Mouse (Mus musculus): ENCODE measurements at regions not wholly inside any gene's neighbourhood (a gene's known extent, or its start where the extent isn't known, plus 50 kb on each side); places are given as distances from the start of the nearest gene placed in this dataset.

GRCm38 (mm10) chr17:88175951-88176623 is 111.0 kb upstream of the Fbxo11 start:
- DNase-seq, result no peak

DNA sequence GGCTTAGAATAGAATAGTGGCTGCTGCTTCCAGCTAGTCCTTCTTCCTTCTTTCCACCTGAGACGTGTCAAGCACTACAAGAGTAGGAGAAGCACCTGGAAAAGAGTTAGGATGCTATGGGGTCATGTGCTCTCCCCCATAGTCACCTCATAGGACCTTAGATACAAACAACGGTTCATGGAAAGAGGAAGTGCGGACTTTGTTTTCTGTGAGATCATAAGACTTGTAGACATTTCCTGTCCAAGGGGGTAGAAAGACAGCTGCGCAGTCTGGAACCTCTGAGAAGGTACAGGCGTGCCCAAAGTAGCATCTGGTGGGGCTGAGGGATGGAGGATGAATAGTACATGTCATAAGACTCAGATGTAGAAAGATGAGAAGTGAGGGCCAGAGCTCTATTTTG is 125.6 kb upstream of the Fbxo11 start:
- DNase-seq, result no peak

DNA sequence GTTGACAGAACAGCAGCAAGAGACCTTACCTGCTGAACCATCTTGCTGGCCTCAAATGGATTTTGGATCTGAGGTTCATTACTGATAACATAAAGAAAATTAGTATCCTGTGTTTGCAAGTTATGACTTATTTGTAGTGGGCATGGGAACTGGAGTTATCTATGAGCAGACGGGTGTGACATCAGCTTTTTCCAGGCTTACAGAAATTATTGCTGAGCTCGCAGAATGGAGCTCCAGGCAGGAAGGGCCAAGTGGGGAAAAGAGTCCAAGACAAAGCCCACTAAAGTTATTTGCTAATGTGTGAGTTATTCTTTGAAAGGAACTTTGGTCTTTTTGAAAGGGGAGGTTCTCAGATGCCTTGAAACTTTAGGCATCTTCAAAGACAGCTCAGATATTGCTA is 126.4 kb upstream of the Fbxo11 start:
- DNase-seq, result no peak

DNA sequence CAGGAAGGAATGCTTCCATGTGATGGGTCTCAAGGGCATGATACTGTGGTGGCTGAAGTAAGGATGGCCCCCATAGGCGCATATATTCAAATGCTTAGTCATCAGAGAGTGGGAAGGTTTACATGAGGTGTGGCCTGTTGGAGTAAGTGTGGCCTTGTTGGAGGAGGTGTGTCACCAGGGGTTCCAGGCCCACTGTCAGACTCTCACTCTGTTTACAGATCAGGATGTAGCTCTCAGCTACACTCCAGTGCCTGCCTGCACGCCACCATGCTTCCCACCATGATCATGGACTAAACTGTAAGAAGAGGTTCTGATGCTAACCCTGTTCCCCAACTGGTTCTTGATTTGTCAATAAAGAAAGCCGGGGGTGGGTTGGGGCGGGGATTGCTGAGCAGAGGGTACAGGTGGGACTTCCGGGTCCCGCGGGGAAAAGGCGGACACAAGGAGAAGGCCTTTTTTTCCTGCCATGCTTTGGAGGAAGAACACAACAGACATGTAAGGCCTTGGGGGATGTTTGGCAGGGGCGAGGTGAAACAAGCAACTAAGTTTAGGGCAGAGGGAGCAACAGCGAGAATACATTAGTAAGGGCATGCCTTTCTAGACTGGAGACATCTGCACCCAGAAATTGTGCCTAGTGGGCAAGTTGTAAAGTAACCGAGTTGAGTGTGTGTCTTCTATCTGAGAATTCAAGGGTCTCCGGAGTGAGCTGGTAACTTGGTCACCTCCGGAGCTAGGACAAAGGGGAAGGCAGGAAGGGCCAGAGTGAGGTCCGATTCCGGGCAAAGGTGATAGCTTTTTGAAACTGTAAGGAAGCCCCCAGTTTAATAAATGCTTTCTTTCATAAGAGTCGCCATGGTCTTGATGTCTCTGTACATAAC is 127.1 kb upstream of the Fbxo11 start:
- DNase-seq, result no peak

DNA sequence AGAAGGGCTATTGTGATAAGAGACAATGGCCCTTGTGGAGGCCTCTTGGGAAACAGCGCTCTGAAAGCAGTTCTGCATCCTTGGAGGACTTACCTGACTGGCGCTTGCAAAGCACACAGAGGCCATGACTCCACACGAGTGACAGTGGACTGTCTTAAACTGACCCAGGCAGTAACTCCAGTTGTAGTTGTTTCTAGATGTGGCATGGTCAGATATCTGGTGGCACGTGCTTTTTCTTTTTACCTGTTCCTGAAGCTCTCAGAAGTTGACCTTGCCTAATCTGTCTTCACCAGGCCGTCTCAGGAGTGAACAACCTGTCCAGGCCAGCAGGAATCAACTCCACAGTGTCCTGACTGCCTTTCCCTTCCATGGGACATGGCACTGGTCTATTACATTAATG is 129.6 kb upstream of the Fbxo11 start:
- DNase-seq, result no peak

DNA sequence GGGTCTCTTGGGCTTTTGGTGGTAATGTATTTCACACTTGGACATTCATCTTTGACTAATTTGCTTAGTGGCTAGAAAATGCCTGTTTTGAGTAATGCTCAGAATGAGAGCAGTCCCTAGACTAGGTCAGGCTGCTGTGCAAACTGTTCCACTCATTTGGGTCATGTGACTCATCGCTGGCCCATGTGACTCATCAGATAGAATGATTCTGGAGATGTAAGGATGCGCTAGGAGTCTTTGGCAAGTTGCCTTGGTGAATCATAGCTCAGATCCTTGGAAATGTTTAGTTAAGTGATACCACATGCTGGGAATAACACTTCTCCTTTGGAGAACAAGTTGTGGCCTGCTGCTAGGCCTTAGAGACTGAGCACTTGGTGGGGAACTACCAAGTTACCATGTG is 130.2 kb upstream of the Fbxo11 start:
- DNase-seq, result no peak

- DNase-seq, result no peak
Measured at GRCm38 (mm10) chr17:88195893-88196292, 130.8 kb upstream of the Fbxo11 start.

GRCm38 (mm10) chr17:88196322-88196721 is 131.2 kb upstream of the Fbxo11 start:
- no peak for DNase-seq

DNA sequence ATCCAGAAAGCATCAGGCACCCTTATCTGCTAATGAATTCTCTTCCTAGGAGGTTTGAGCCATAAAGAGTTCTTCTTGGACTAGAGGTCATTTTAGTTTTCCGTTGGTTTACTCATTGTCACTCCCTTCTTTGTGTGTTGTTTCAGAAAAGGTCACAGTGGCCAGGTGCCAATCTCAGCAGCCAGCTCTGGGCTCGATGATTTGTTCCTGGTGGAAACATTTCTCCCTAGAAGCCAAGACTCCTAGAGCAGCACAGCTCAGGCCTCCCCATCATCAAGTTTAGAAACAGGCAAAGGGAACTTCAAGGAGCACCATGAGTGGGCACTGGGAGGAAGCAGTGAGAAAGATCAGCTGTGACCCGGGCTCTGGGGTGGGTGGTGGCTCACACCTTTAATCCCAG is 132.3 kb upstream of the Fbxo11 start:
- DNase-seq, result no peak

DNA sequence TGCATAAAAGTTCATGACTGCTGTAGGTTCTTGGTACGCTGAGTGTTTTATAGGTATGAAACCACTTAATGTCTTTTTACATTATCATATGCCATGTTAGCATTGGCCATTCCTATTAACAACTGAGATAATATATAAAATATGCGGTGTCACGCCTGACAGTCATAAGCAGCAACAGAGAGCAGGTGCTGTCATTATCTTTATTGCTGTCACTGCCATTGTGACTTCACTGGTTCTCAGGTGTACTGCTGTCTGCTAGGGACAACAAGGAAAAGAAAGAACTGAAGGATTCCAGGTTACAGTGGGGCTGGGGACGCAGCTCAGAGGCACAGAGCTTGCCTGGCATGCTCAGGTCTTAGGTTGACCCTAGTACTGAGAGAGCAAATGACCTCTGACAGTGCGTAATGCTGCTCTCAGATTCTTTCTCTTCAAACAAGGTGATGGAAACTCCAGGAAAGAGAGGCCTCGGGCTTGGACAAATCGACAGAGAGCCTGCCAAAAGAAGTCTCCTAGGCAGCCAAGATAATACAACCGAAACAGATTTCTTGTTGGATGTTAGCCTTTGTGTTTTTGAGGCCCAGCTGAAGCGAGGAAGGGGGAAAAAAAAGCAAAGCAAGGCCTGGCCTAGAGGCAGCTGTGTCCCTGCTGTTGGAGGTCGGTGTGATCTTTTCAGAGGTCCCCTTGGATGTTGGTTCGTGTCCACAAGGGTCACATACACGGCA is 136.3 kb upstream of the Fbxo11 start:
- DNase-seq, result no peak

DNA sequence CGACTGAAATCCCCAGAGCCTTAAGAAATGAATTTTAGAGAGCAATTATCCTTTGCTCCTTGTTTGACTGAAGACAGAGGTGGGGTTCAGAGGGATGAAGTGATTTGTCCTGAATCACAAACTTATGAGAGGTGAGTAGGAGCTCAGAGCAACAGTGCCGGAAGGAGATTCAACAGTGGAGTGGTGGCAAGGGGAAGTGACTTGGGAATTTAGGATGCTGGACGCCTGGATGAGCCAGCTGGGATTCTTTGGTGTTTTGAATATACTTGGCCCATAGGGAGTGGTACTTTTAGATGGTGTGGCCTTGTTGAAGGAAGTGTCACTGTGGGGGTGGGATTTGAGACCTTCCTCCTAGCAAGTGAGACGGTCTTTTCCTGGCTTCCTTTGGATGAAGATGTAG is 137.1 kb upstream of the Fbxo11 start:
- no peak for DNase-seq

DNA sequence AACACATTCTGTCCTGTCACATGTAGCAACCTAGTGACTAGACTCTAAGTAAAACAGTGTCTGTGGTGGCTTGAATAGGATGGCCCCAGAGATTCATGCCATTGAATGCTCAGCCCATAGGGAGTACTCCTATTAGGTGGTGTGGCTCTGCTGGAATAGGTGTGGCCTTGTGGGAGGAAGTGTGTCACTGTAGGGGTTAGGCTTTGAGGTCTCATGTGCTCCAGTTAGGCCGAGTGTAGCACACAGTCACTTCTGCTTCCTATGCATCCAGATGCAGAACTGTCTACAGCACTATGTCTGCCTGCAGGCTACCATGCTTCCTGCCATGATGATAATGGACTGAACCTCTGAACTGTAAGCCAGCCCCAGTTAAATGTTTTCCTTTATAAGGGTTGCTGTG is 144.5 kb upstream of the Fbxo11 start:
- no peak for DNase-seq

DNA sequence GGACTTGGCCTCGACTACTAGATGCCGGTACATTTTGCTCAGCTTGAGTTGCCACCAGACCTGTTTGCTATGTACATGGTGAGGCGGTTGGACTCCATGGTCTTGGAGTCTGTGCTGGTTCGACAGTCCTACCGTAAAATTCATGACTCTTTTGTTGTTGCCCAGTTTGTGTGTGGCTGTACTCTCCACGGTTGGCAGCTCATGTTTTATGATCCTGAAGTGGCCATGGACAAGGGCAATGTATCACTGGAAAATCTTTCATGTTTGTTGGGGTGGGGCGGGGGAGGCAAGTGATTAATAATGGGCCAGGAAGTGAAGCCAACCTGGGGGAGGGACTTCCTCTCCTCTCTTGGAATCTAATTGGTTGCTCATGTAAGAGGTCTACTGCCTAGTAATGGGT is 147.0 kb upstream of the Fbxo11 start:
- no peak for DNase-seq

DNA sequence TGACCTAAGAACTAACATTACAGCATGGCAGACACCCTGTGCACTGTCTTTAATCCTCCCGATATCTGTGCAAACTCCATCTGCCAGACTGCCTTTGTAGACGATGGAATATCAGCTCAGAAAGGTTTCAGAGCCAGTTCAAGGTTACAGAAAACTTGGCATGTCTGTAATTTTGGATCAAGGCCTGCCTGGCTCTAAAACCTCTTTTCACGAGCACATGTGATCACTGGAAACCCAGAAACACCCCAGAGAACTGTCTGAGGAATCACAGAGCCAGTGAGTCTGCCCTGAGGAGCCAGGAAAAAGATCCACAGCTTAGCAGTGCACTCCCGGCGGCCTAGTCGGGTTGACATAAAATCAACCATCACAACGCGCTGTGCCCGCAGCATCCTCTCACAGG is 149.7 kb upstream of the Fbxo11 start:
- no peak for DNase-seq

DNA sequence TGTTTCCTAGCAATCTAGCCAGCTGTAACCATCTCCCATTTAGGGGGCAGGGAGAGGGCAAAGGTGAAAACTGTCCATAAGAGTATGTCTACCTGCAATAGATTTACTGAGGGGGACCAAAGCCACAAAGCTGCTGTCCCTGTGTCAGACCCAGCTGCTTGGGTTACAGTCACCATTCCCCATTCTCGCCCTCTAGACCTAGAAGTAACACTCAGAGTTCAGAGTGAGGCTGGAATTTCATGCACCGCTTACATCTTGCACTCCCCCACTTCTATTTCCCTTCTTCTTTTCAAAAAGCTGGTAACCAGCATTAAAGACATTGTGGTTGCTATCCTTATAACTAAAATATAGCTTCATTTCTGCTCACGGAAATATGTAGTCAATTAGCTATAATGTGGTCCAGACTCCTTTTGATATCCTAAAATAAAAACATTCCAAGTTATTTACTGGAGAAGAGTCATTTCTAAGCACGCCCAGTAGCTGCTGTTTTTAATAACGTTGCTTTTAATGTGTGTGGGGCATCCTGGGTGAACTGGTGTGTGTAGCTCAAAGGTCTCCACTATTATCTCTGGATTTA is 157.4 kb upstream of the Fbxo11 start:
- no peak for DNase-seq

DNA sequence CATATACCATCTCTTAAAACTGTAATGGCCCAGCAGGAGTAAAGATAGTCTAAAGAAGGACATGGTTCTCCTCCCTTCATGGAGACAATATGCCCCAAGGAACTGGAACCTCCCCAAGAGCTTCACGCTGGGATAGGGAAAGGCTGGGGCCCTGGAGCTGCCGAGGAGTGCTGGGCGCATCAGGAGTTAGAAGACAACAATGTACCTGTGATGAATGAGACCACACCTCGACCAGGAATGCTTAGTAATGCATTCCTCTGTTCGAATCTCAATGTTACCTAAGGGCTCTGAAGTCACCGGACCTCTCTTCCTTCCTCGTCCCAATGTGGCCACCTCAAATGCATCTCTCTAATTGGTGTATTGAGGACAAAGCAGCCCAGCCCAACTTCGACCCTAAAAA is 175.4 kb upstream of the Fbxo11 start:
- DNase-seq, result no peak

DNA sequence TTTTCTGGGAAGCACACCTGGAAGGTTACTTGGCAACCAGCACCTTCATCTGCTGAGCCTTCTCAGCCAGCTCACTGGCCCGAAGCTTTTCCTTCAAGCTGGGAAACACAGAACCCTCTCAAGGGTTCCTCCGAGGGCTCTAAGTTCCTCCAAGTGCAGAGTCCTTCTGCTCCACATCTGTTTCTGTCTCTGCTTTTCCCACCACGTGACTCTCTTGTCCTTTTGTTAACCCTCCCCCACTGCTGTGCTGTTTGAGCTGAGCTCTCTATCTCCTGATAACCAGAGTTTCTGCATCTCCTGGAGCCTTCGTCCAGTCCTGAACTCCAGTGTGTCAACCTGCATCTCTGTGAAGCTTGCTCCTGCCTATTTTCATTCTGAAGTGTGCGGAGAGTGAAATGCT is 183.5 kb upstream of the Fbxo11 start:
- DNase-seq, result no peak

DNA sequence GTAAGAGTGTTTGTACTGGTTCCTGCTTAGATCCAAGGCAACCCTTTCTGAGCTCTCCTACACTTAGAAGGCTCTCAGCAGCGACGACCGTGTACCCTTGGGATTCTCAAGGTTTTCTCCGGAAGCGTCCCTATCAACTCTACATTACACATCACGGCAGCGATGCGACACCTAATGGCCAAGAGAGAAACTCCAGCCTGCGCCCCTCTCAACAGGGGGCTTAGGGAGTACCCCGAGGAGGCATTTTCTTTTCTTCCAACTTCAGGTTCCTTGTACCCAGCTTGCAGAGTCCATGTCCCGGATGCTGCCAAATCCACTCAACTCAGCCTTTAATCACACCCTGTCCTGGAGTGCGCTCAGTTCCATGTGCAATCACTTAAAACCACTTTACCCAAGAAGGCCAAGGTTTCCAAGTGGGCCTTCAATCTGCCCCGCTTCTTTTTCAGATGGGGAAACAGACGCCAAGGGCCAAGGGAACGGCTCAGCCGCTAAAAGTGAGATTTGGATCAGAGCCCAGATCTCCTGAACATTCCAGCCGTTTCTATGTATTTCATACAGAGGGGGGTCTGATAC is 186.9 kb upstream of the Fbxo11 start:
- peak; percentile 44 for DNase-seq

DNA sequence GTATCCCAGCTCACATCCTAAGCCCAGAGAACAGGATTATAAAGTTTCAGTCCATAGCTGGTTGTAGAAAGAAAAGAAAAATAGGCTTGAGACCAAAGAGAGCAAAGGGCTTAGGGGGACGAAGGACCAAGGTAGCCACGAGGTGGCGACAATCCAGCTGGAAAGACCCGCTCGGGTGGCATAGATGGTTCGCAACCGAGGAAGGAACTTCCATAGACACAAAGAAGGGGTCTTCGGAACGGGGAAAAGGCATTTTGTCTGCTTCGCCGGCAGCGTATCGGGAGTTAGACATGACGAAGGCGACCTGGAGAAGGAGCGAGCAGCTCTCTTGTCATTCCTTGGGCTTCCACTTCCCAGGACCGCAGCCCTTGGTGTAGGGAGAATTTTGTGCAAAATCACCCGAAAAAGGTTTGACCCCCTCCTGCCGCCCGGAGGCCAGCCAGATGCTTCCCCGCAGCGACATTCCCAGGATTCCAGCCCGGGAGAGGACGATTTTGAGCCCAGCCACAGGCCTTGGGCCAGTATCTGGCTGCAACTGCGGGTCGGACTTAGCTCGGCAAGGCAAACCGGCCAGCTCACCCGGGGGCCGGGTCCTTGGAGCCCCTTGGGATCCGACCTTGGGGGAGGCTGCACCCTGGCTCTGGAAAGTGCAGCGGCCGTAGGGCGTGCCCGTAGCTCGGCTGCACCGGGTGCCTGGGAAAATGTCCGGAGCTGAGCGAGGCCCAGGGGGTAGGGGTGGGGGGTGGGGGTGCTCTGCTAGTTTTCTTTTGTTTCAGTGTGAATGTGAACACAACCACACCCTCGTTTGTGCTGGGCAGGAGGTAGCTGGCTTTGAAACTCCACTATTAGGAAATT is 184.5 kb upstream of the Foxn2 start:
- DNase-seq, result peak; percentile 74

DNA sequence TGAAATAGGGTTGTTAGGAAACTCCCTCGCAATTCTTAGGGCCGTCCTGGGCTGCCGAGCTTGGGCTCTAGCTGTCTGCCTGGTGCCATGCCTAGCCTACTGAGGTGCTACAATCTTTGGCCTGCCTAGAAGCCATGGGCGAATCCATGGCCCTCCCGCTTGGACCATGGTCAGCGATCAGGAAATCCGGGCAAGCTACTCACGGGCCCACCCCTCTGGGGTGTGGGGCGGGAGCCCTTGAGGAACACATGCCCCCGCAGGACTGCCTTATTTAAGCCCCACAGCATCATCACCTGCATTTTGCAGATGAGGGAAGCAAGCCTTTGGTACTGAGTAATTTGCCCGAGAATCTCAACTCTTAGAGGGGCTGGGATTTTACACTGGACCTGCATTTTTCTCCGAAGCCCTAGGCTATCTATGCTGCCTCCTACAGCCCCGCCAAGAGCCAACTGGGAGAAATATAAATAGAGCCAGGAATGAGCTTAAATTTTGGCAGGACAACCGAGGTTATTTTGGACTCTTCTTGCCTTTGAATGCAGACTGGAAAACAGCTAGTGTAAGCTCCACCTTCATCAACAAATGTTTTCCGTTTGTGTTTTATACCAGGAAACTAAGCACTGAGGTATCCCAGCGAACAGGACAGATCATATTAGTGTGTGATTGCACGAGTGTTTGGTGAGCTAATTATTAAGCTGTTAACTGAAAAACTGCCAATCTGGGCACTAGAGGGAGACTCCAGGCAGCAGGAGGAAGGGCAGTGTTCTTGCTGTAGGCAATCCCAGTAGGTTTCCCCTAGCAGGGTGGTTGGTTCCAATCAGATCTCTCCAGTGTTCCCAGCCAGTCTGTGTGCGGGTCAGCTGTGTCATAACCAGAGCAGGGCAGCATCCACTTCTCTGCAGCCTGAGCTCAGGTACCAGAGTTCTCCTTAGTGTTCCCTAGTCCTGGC is 183.6 kb upstream of the Foxn2 start:
- DNase-seq, result peak; percentile 45

DNA sequence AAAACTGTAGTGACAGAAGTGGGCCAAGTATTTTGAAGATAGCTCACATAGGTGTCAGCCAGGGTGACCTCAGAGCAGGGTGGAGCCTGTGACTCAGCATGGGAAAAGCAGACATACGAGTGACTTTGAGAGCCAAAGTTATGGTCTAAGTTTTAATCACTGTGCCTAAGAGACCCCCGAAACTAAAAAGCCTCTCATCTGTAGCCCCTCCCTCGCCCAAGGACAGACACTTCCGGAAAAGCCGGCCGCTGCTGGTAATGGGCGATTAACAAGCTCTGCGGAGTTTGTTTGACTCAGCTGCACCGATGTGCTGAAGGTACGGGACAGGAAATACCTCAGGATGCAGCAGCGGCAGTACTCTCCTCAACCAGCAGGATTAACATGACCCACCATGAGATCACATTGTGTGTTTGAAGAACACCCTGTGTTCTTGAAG is 182.1 kb upstream of the Foxn2 start:
- DNase-seq, result peak; percentile 11

Data from liver (tissue).